In genomic region chr16:24192013-24192412, GRCm38 (mm10) we compare ENCODE assay signal across 28 mouse cellular contexts.
DNase-seq lines count a peak whose midpoint lies in the region; TF ChIP-seq lines count a peak whose summit lies in the region.
"Had no signal": no experiment of that assay in that cellular context is flagged by ENCODE, and none has a peak within 500 bp of the region (broad histone marks: within the 10 kb centered on the region; RNA-seq: fewer than 3 reads in every experiment).

No protein-coding gene starts in this region.

- no peak for DNase-seq in gastrocnemius, adult 2 months
- DNase-seq in gastrocnemius, adult 8-10 months (ENCODE audit: low spot score in 2 of 2), result no peak
- DNase-seq in heart, postnatal 10 days, result peak; percentile 36 to 40
- DNase-seq in heart, postnatal 14 days, result no peak
- DNase-seq in cerebellum, postnatal 25 days, result peak; percentile 33
- DNase-seq in adrenal gland, postnatal 36 days, result no peak
- DNase-seq: adrenal gland, postnatal 25 days; forebrain, postnatal 0 days; gastrocnemius, postnatal 14 days; kidney, adult 2 months; kidney, postnatal 36 days; liver, postnatal 0 days; lung, postnatal 36 days; right cerebral cortex, postnatal 25 days; thymus, postnatal 14 days had no signal

- H3K4me1 ChIP-seq in brown adipose tissue, adult 24 weeks (ENCODE audit: control insufficient read depth, insufficient read depth, insufficient read length, low read length), result peaks cover 12% of the 10 kb centered on the region; the same call in 1 of the 2 replicates
- H3K4me1 ChIP-seq: embryonic facial prominence, embryonic 10.5 days; embryonic facial prominence, embryonic 15.5 days; forebrain, embryonic 12.5 days; intestine, embryonic 15.5 days; limb, embryonic 12.5 days; liver, embryonic 12.5 days; midbrain, embryonic 12.5 days; neural tube, embryonic 13.5 days had no signal

- no peak for TF ChIP-seq CTCF in gastrocnemius, adult 2 months (IDR thresholded peaks at IDR 0.05)

- intact Hi-C loops in gastrocnemius, adult 2 months (cut with DNase I), result loop anchor here (5.0 to 10.0 kb wide), 3 partner anchors 35 to 873 kb away; no protein-coding TSS in a partner anchor
- intact Hi-C loops in heart, postnatal 10 days (cut with DNase I), result no loop called here
- intact Hi-C loops in heart, postnatal 14 days (cut with DNase I), result no loop called here

- H3K27ac ChIP-seq in gastrocnemius, adult 2 months, result peak overlapping the region; percentile 80
- H3K27ac ChIP-seq in brown adipose tissue, adult 24 weeks (replicated peaks; ENCODE audit: low read depth, low read length), result peak overlapping the region; percentile 77
- H3K27ac ChIP-seq: embryonic facial prominence, embryonic 10.5 days; embryonic facial prominence, embryonic 15.5 days; forebrain, embryonic 12.5 days; heart, embryonic 15.5 days; hindbrain, postnatal 0 days; intestine, embryonic 15.5 days; layer of hippocampus, adult 2 months; left cerebral cortex, adult 2 months; limb, embryonic 12.5 days; liver, embryonic 12.5 days; midbrain, embryonic 12.5 days; neural tube, embryonic 13.5 days had no signal

- no peak overlapping the region for H3K4me3 ChIP-seq in gastrocnemius, adult 2 months
- H3K4me3 ChIP-seq in brown adipose tissue, adult 24 weeks (ENCODE audit: insufficient read depth, low read depth, low read length), result no peak overlapping the region
- H3K4me3 ChIP-seq: embryonic facial prominence, embryonic 10.5 days; embryonic facial prominence, embryonic 15.5 days; forebrain, embryonic 12.5 days; heart, embryonic 15.5 days; intestine, embryonic 15.5 days; layer of hippocampus, adult 2 months; left cerebral cortex, adult 2 months; limb, embryonic 12.5 days; liver, embryonic 12.5 days; midbrain, embryonic 12.5 days; neural tube, embryonic 13.5 days had no signal

Comparison
In these comparisons a context has a peak if more than half of its experiments do, and no peak if none do; other contexts are left out.
1. DNase-seq: peak in heart, postnatal 10 days (2 of 2) and cerebellum, postnatal 25 days (2 of 2); none in gastrocnemius, adult 2 months (single experiment), gastrocnemius, adult 8-10 months (0 of 2), heart, postnatal 14 days (0 of 2) and adrenal gland, postnatal 36 days (0 of 2).